Mouse (Mus musculus): ENCODE measurements around the gene Phgr1. TPM values are rescaled to one million over a fixed set of nuclear protein-coding genes. Genes with fewer than 3 reads are reported as not detected.

Phgr1 gene
- not detected in 2 replicates for polyA plus RNA-seq (2016; fragmentation: Nextera tagmentation; extraction: Ambion mirVana)

GRCm38 (mm10) chr2:118772158-118772874 lies at the start of gene Phgr1:
TSS of gene Phgr1 (plus strand) at chr2:118772769.
- 75% methylated on average over 6 of the region's 6 CpGs for WGBS
- no peaks in the 10 kb centered on the region for H3K9me3 ChIP-seq
- H3K27me3 ChIP-seq (ENCODE audit: insufficient read depth, poor library complexity, severe bottlenecking) = no peaks in the 10 kb centered on the region

GRCm38 (mm10) chr2:118723693-118724486 lies 48.7 kb upstream of the Phgr1 start:
- Histone ChIP-seq H3K27me3 (ENCODE audit: insufficient read depth, poor library complexity, severe bottlenecking) (peaks cover 59% of the 10 kb centered on the region), H3K36me3 (no peaks in the 10 kb centered on the region), H3K4me1 (replicated peaks) (peaks cover 11% of the 10 kb centered on the region), H3K4me3 (no peak overlapping the region), H3K27ac (no peak overlapping the region), H3K9me3 (no peaks in the 10 kb centered on the region)
- DNase-seq (ENCODE audit: low spot score) = no peak
- 82% methylated on average over 15 of the region's 15 CpGs for WGBS

More at GRCm38 (mm10) chr2:118772158-118772874, at the start of gene Phgr1:
- no peak for DNase-seq (ENCODE audit: low spot score)
- Histone ChIP-seq H3K36me3 (no peaks in the 10 kb centered on the region), H3K27ac (no peak within 1 kb of the TSS), H3K4me3 (no peak within 1 kb of the TSS), H3K4me1 (replicated peaks) (0 out of 2 replicates have a peak, but pooled peaks cover 2% of the 10 kb centered on the region)

GRCm38 (mm10) chr2:118725511-118725910 lies 47.1 kb upstream of the Phgr1 start:
- Histone ChIP-seq H3K9me3 (no peaks in the 10 kb centered on the region), H3K36me3 (no peaks in the 10 kb centered on the region), H3K27me3 (ENCODE audit: insufficient read depth, poor library complexity, severe bottlenecking) (peaks cover 66% of the 10 kb centered on the region), H3K27ac (no peak overlapping the region), H3K4me1 (replicated peaks) (peaks cover 18% of the 10 kb centered on the region), H3K4me3 (no peak overlapping the region)
- 86% methylated on average over 4 of the region's 4 CpGs for WGBS
- no peak for DNase-seq (ENCODE audit: low spot score)

- 79% methylated on average over 2 of the region's 2 CpGs for WGBS
- H3K4me1 ChIP-seq (replicated peaks) = peaks cover 20% of the 10 kb centered on the region
- no peaks in the 10 kb centered on the region for H3K9me3 ChIP-seq
- no peak for DNase-seq (ENCODE audit: low spot score)
- H3K36me3 ChIP-seq = no peaks in the 10 kb centered on the region
- no peak overlapping the region for H3K4me3 ChIP-seq
- no peak overlapping the region for H3K27ac ChIP-seq
- peaks cover 76% of the 10 kb centered on the region for H3K27me3 ChIP-seq (ENCODE audit: insufficient read depth, poor library complexity, severe bottlenecking)
Measured at GRCm38 (mm10) chr2:118726873-118727272, 45.7 kb upstream of the Phgr1 start.

- H3K9me3 ChIP-seq = no peaks in the 10 kb centered on the region
- 26% methylated on average over 9 of the region's 9 CpGs for WGBS
- peak overlapping the region; percentile 20; the same call in 1 of the 2 replicates for H3K27ac ChIP-seq
- H3K4me3 ChIP-seq = no peak overlapping the region
- peaks cover 73% of the 10 kb centered on the region for H3K27me3 ChIP-seq (ENCODE audit: insufficient read depth, poor library complexity, severe bottlenecking)
- H3K4me1 ChIP-seq (replicated peaks) = peaks cover 20% of the 10 kb centered on the region
- no peaks in the 10 kb centered on the region for H3K36me3 ChIP-seq
- no peak for DNase-seq (ENCODE audit: low spot score)
Measured at GRCm38 (mm10) chr2:118727911-118728310, 44.7 kb upstream of the Phgr1 start.

GRCm38 (mm10) chr2:118728337-118728736 lies 44.2 kb upstream of the Phgr1 start, which contains the start of gene Plcb2:
TSS of gene Plcb2 (minus strand) at chr2:118728438.
- WGBS = 21% methylated on average over 7 of the region's 7 CpGs
- Histone ChIP-seq H3K4me3 (no peak within 1 kb of the TSS), H3K36me3 (no peaks in the 10 kb centered on the region), H3K27ac (peak within 1 kb of the TSS; percentile 20; the same call in 1 of the 2 replicates), H3K27me3 (ENCODE audit: insufficient read depth, poor library complexity, severe bottlenecking) (peaks cover 76% of the 10 kb centered on the region), H3K4me1 (replicated peaks) (peaks cover 20% of the 10 kb centered on the region), H3K9me3 (no peaks in the 10 kb centered on the region)
- no peak for DNase-seq (ENCODE audit: low spot score)

- 46% methylated on average over 4 of the region's 4 CpGs for WGBS
- Histone ChIP-seq H3K27me3 (ENCODE audit: insufficient read depth, poor library complexity, severe bottlenecking) (peaks cover 78% of the 10 kb centered on the region), H3K9me3 (no peaks in the 10 kb centered on the region), H3K36me3 (no peaks in the 10 kb centered on the region), H3K27ac (no peak overlapping the region), H3K4me3 (no peak overlapping the region), H3K4me1 (replicated peaks) (peaks cover 20% of the 10 kb centered on the region)
- no peak for DNase-seq (ENCODE audit: low spot score)
Measured at GRCm38 (mm10) chr2:118729194-118729593, 43.4 kb upstream of the Phgr1 start.

GRCm38 (mm10) chr2:118729816-118730621 lies 42.5 kb upstream of the Phgr1 start:
- 29% methylated on average over 8 of the region's 8 CpGs for WGBS
- peaks cover 82% of the 10 kb centered on the region for H3K27me3 ChIP-seq (ENCODE audit: insufficient read depth, poor library complexity, severe bottlenecking)
- H3K36me3 ChIP-seq = no peaks in the 10 kb centered on the region

GRCm38 (mm10) chr2:118730622-118730915 lies 42.0 kb upstream of the Phgr1 start:
- Histone ChIP-seq H3K4me3 (no peak overlapping the region), H3K27me3 (ENCODE audit: insufficient read depth, poor library complexity, severe bottlenecking) (peaks cover 78% of the 10 kb centered on the region), H3K27ac (no peak overlapping the region), H3K4me1 (replicated peaks) (peaks cover 20% of the 10 kb centered on the region), H3K36me3 (no peaks in the 10 kb centered on the region), H3K9me3 (no peaks in the 10 kb centered on the region)
- no peak for DNase-seq (ENCODE audit: low spot score)
- WGBS = 7% methylated on average over 3 of the region's 3 CpGs

More at GRCm38 (mm10) chr2:118729816-118730621, 42.5 kb upstream of the Phgr1 start:
- Histone ChIP-seq H3K9me3 (no peaks in the 10 kb centered on the region), H3K4me3 (no peak overlapping the region), H3K4me1 (replicated peaks) (peaks cover 20% of the 10 kb centered on the region), H3K27ac (no peak overlapping the region)
- DNase-seq (ENCODE audit: low spot score) = no peak

GRCm38 (mm10) chr2:118731981-118732380 lies 40.6 kb upstream of the Phgr1 start:
- Histone ChIP-seq H3K27ac (no peak overlapping the region), H3K4me1 (replicated peaks) (peaks cover 20% of the 10 kb centered on the region), H3K27me3 (ENCODE audit: insufficient read depth, poor library complexity, severe bottlenecking) (peaks cover 65% of the 10 kb centered on the region), H3K36me3 (no peaks in the 10 kb centered on the region), H3K9me3 (no peaks in the 10 kb centered on the region), H3K4me3 (no peak overlapping the region)
- DNase-seq (ENCODE audit: low spot score) = no peak
- WGBS = 84% methylated on average over 5 of the region's 5 CpGs

- DNase-seq (ENCODE audit: low spot score) = no peak
- Histone ChIP-seq H3K27me3 (ENCODE audit: insufficient read depth, poor library complexity, severe bottlenecking) (peaks cover 51% of the 10 kb centered on the region), H3K36me3 (no peaks in the 10 kb centered on the region), H3K27ac (no peak overlapping the region), H3K4me3 (no peak overlapping the region), H3K4me1 (replicated peaks) (peaks cover 15% of the 10 kb centered on the region), H3K9me3 (no peaks in the 10 kb centered on the region)
- WGBS = 69% methylated on average over 5 of the region's 5 CpGs
Measured at GRCm38 (mm10) chr2:118733341-118733740, 39.2 kb upstream of the Phgr1 start.

- H3K9me3 ChIP-seq = no peaks in the 10 kb centered on the region
- peaks cover 32% of the 10 kb centered on the region for H3K27me3 ChIP-seq (ENCODE audit: insufficient read depth, poor library complexity, severe bottlenecking)
- no peaks in the 10 kb centered on the region for H3K36me3 ChIP-seq
- H3K4me3 ChIP-seq = no peak overlapping the region
- DNase-seq (ENCODE audit: low spot score) = no peak
- WGBS = 71% methylated on average over 3 of the region's 3 CpGs
- H3K27ac ChIP-seq = no peak overlapping the region
- peaks cover 11% of the 10 kb centered on the region for H3K4me1 ChIP-seq (replicated peaks)
Measured at GRCm38 (mm10) chr2:118740341-118740740, 32.2 kb upstream of the Phgr1 start.
